Mouse (Mus musculus) myocyte (in vitro differentiated cells): ENCODE data around the gene Zfand6. TPM values are rescaled to one million over a fixed set of nuclear protein-coding genes. Genes with fewer than 3 reads are reported as not detected.

Experiments used
- H3K27me3 ChIP-seq: one replicate; pipeline ENCODE4 v1.6.1; 2011; ENCODE audit not compliant: control insufficient read depth, insufficient read depth, insufficient read length
- H3K36me3 ChIP-seq: one replicate; pipeline ENCODE4 v1.6.1; 2011; ENCODE audit not compliant: control insufficient read depth, insufficient read depth
- H3K4me2 ChIP-seq: one replicate; pipeline ENCODE4 v1.6.1; 2011; ENCODE audit warnings: low read depth, control low read depth
- H3K4me3 ChIP-seq: one replicate; pipeline ENCODE4 v1.5.1; 2011; ENCODE audit warnings: mild to moderate bottlenecking, control low read depth, moderate library complexity
- H3K79me2 ChIP-seq: one replicate; pipeline ENCODE4 v1.6.1; 2011; ENCODE audit not compliant: control insufficient read depth, insufficient read depth
- H3ac ChIP-seq: one replicate; pipeline ENCODE4 v1.6.1; 2011; ENCODE audit not compliant: control insufficient read depth, insufficient read length
- CEBPB ChIP-seq: IDR thresholded peaks from 2 replicates; pipeline ENCODE4 v1.6.1; 2011; ENCODE audit warnings: mild to moderate bottlenecking, moderate library complexity; ENCODE audit not compliant: poor library complexity, insufficient read depth, severe bottlenecking
- E2F4 ChIP-seq: IDR thresholded peaks from one replicate; pipeline ENCODE4 v1.6.1; 2011; ENCODE audit warnings: mild to moderate bottlenecking, control low read depth, moderate library complexity; ENCODE audit not compliant: insufficient read depth
- MAX ChIP-seq: IDR thresholded peaks from one replicate; pipeline ENCODE4 v1.6.1; 2011; ENCODE audit warnings: low read depth, mild to moderate bottlenecking, control low read depth
- MYOD1 ChIP-seq, 3 experiments: IDR thresholded peaks; one replicate each; pipeline ENCODE4 v1.6.1; 2011; ENCODE audit warnings: control low read depth in 2 of 3, low read depth in 2 of 3, mild to moderate bottlenecking in 2 of 3, moderate library complexity in 1 of 3; ENCODE audit not compliant: insufficient read length in 2 of 3, control insufficient read depth in 1 of 3
- MYOG ChIP-seq, 3 experiments: IDR thresholded peaks; one replicate each; pipeline ENCODE4 v1.6.1; 2011; ENCODE audit warnings: control low read depth in 2 of 3, low read depth in 2 of 3, mild to moderate bottlenecking in 2 of 3; ENCODE audit not compliant: insufficient read length in 2 of 3, control insufficient read depth in 1 of 3, insufficient read depth in 1 of 3
- POLR2A ChIP-seq: IDR thresholded peaks from one replicate; pipeline ENCODE4 v1.6.1; 2011; ENCODE audit warnings: low read depth, mild to moderate bottlenecking, control low read depth, moderate library complexity; ENCODE audit not compliant: insufficient read length
- POLR2AphosphoS2 ChIP-seq: IDR thresholded peaks from one replicate; pipeline ENCODE4 v1.6.1; 2011; ENCODE audit warnings: low read depth, control low read depth; ENCODE audit not compliant: insufficient read length
- REST ChIP-seq: IDR thresholded peaks from one replicate; pipeline ENCODE4 v1.6.1; 2011; ENCODE audit warnings: mild to moderate bottlenecking, control low read depth, moderate library complexity; ENCODE audit not compliant: insufficient read depth, insufficient read length
- SRF ChIP-seq: IDR thresholded peaks from one replicate; pipeline ENCODE4 v1.6.1; 2011; ENCODE audit warnings: low read depth; ENCODE audit not compliant: control insufficient read depth, insufficient read length
- TCF12 ChIP-seq: IDR thresholded peaks from one replicate; pipeline ENCODE4 v1.6.1; 2011; ENCODE audit warnings: mild to moderate bottlenecking, control low read depth; ENCODE audit not compliant: poor library complexity, insufficient read depth, severe bottlenecking
- TCF3 ChIP-seq: IDR thresholded peaks from one replicate; pipeline ENCODE4 v1.6.1; 2011; ENCODE audit warnings: low read depth, control low read depth; ENCODE audit not compliant: insufficient read length
- USF1 ChIP-seq: IDR thresholded peaks from one replicate; pipeline ENCODE4 v1.6.1; 2011; ENCODE audit warnings: low read depth, mild to moderate bottlenecking, control low read depth, moderate library complexity
- polyA plus RNA-seq: library from polyadenylated mRNA; unstranded; fragments of >200 nt; fragmentation: generic; extraction: Trizol; gene quantifications from one replicate; pipeline ENCODE4 v1.2.1, GENCODE M21; 2012; ENCODE audit warnings: missing spikeins

The Zfand6 gene
- polyA plus RNA-seq, 1 experiment: 34.7 TPM

GRCm38 (mm10) chr7:84590622-84591021, 99.1 kb downstream of the Zfand6 start:
- H3K4me3 ChIP-seq: no peak overlapping the region
- H3K4me2 ChIP-seq: no peak overlapping the region
- TF ChIP-seq USF1 (no peak), TCF3 (no peak), MYOD1 (IDR thresholded peaks at IDR 0.05; ENCODE audit: control insufficient read depth in 1 of 3, insufficient read length in 2 of 3, low read depth in 2 of 3) (no peak), CEBPB (no peak)
- no peak overlapping the region for H3ac ChIP-seq
- no peaks in the 10 kb centered on the region for H3K27me3 ChIP-seq
- H3K36me3 ChIP-seq: peaks cover 3% of the 10 kb centered on the region
- no peaks in the 10 kb centered on the region for H3K79me2 ChIP-seq

- no peaks in the 10 kb centered on the region for H3K27me3 ChIP-seq
These were observed 102.5 kb downstream of the Zfand6 start for GRCm38 (mm10) chr7:84587101-84587783.

GRCm38 (mm10) chr7:84586360-84587100, 103.2 kb downstream of the Zfand6 start:
- H3K4me3 ChIP-seq: no peak overlapping the region
- H3K4me2 ChIP-seq: peak overlapping the region; percentile 18
- no peaks in the 10 kb centered on the region for H3K79me2 ChIP-seq
- no peaks in the 10 kb centered on the region for H3K27me3 ChIP-seq
- TF ChIP-seq TCF3: no peak
- no peak for TF ChIP-seq USF1
- no peak for TF ChIP-seq POLR2A
- peak in 1 of 3 experiments; percentile 43 for TF ChIP-seq MYOG (IDR thresholded peaks at IDR 0.05; ENCODE audit: control insufficient read depth in 1 of 3, insufficient read depth in 1 of 3, insufficient read length in 2 of 3, low read depth in 2 of 3)
- TF ChIP-seq E2F4: no peak
- no peak for TF ChIP-seq SRF
- no peak for TF ChIP-seq REST
- peak in 2 of 3 experiments; percentile 35 to 49 for TF ChIP-seq MYOD1 (IDR thresholded peaks at IDR 0.05; ENCODE audit: control insufficient read depth in 1 of 3, insufficient read length in 2 of 3, low read depth in 2 of 3)
- TF ChIP-seq POLR2AphosphoS2: no peak
- no peak for TF ChIP-seq MAX
- no peak overlapping the region for H3ac ChIP-seq
- no peaks in the 10 kb centered on the region for H3K36me3 ChIP-seq

More at GRCm38 (mm10) chr7:84587101-84587783, 102.5 kb downstream of the Zfand6 start:
- Histone ChIP-seq H3K36me3 (no peaks in the 10 kb centered on the region), H3K79me2 (no peaks in the 10 kb centered on the region), H3K4me3 (no peak overlapping the region), H3K4me2 (no peak overlapping the region), H3ac (no peak overlapping the region)
- TF ChIP-seq MYOG (IDR thresholded peaks at IDR 0.05; ENCODE audit: control insufficient read depth in 1 of 3, insufficient read depth in 1 of 3, insufficient read length in 2 of 3, low read depth in 2 of 3): no peak

DNA sequence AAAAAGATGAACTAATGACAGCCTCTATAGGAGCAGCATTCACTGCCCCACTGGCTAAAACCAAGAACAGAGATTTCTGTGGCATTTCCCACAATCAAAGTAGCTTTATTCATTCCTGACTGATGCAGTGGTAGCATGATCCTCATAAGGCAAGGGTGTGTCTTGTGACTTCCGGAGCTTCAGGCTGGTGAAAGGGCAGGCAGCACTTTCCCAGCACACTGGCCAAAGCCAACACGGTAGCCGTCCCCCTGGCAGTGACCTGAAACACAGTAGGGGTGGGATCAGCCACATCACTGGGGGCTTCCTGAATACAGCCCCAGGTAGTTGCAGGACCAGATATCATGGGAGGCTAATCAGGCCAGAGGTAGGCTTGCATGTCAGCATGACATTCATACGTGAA, 104.7 kb downstream of the Zfand6 start:
- no peak overlapping the region for H3K4me3 ChIP-seq
- no peak for TF ChIP-seq POLR2AphosphoS2
- TF ChIP-seq E2F4: no peak
- TF ChIP-seq MYOD1 (IDR thresholded peaks at IDR 0.05; ENCODE audit: control insufficient read depth in 1 of 3, insufficient read length in 2 of 3, low read depth in 2 of 3): no peak
- TF ChIP-seq POLR2A: no peak
- no peak for TF ChIP-seq CEBPB
- no peak for TF ChIP-seq TCF3
- TF ChIP-seq MAX: no peak
- TF ChIP-seq TCF12: no peak
- TF ChIP-seq USF1: no peak
- no peak for TF ChIP-seq SRF
- TF ChIP-seq REST: no peak
- TF ChIP-seq MYOG (IDR thresholded peaks at IDR 0.05; ENCODE audit: control insufficient read depth in 1 of 3, insufficient read depth in 1 of 3, insufficient read length in 2 of 3, low read depth in 2 of 3): no peak
- H3K27me3 ChIP-seq: no peaks in the 10 kb centered on the region
- H3K4me2 ChIP-seq: no peak overlapping the region
- H3K36me3 ChIP-seq: no peaks in the 10 kb centered on the region
- H3K79me2 ChIP-seq: no peaks in the 10 kb centered on the region
- H3ac ChIP-seq: no peak overlapping the region

DNA sequence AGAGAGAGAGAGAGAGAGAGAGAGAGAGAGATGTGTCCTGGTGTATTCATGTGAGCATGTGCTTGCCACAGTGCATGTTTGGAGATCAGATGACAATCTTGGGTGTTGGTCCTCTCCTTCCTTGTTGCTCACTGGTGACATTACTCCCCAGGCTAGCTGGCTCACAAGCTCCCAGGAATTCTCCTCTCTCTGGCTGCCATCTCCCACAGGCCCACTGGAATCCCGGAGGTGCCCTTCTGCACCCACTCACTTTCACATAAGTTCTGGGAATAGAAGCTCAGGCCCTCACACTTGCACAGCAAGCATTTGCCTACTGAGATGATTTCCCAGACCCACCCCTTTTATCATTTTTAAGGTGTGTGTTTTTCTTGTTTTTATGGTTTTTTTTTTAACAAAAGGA, 110.0 kb downstream of the Zfand6 start:
- Histone ChIP-seq H3K4me2 (no peak overlapping the region), H3K79me2 (no peaks in the 10 kb centered on the region), H3K27me3 (no peaks in the 10 kb centered on the region), H3ac (no peak overlapping the region), H3K36me3 (no peaks in the 10 kb centered on the region), H3K4me3 (no peak overlapping the region)
- TF ChIP-seq MYOG (IDR thresholded peaks at IDR 0.05; ENCODE audit: control insufficient read depth in 1 of 3, insufficient read depth in 1 of 3, insufficient read length in 2 of 3, low read depth in 2 of 3): no peak
- TF ChIP-seq USF1: no peak
- TF ChIP-seq E2F4: no peak
- TF ChIP-seq REST: no peak
- no peak for TF ChIP-seq POLR2A
- no peak for TF ChIP-seq MAX
